Mouse (Mus musculus): ENCODE data around the gene Gmeb1.

DNA sequence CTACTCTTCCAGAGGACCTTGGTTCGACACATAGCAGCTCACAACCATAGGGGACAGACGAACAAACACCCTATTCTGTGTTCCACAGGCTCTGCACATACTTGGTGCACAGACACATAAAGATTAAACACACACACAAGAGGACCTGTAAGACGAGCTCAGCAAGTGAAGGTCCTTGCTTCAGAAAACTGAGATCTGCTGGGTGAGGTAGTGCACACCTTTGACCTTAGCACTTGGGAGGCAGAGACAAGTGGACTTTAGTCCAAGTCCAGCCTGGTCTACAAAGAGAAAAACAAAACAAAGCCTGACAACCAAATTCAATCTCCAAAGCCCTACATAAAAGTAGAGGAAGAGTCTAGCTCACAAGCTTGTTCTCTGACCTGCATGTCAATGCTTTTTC, 66.4 kb downstream of the Gmeb1 start:
- TF ChIP-seq GATA1 (IDR thresholded peaks at IDR 0.05; ENCODE audit: borderline replicate concordance, low read length) (no peak), FLI1 (IDR thresholded peaks at IDR 0.05; ENCODE audit: low read length) (no peak)

All from megakaryocyte, embryonic 14.5 days (primary cell).